Mouse (Mus musculus): ENCODE measurements around the gene Pole4. TPM values are rescaled to one million over a fixed set of nuclear protein-coding genes. Genes with fewer than 3 reads are reported as not detected.

Pole4 gene
- total RNA-seq (2021), result 10 to 100 TPM; 14.0 to 16.5 TPM
- long read RNA-seq, experiment 1, transcript Pole4-201 (4 exons, 1,769 nt), result major isoform, 34 of 36 reads
- long read RNA-seq, experiment 1, partial matches to known transcripts, result 1 of 36 reads
- long read RNA-seq, experiment 1, other reads (novel, unspliced or antisense), result 1 of 36 reads
- long read RNA-seq, experiment 2, transcript Pole4-201 (4 exons, 1,769 nt), result major isoform, 31 of 32 reads
- long read RNA-seq, experiment 2, partial matches to known transcripts, result 0 of 32 reads
- long read RNA-seq, experiment 2, other reads (novel, unspliced or antisense), result 1 of 32 reads

- DNase-seq, result no peak
- intact Hi-C loops (cut with DNase I), result no loop called here
Measured at GRCm38 (mm10) chr6:82705221-82705620, at the start of gene Pole4. Gene Pole4, minus strand, starts transcription at chr6:82705365.

- intact Hi-C loops (cut with DNase I), result loop anchor here (5.0 kb wide), 1 partner anchor 108 kb away; no protein-coding TSS in a partner anchor
- no peak for DNase-seq
Measured at GRCm38 (mm10) chr6:82754769-82755168, 49.6 kb upstream of the Pole4 start.

DNA sequence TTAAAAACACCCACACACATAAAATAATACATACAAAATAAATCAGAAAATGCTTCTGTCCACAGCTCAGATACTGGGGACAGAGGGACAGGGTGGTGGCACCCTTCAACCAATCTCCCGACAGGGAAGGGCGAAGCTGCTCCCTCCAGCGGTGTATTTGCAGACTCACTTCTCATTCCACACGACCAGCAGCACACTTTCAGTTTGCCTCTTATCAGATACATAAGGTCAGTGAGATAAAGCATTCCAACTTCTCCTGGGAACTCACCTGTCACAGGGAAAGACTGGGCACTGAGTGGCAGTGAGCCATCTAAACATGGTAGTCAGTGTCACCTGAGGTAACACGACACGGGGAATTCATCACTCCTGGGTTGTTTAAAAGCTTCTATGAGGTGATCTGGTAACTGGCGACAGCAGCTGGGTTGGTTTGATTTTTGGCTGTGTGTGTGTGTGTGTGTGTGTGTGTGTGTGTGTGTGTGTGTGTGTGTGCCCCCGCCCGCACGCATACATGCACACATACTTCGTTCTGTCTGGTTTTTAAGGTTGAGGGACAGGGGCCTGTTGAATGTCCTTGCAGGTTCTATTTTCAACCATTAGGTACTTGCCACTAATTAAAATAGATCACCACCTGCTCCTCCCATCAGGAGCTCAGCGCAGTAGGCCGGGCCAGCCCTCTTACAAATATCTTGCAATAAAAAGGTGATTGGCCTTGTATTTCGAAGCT lies 48.6 kb upstream of the Pole4 start:
- intact Hi-C loops (cut with DNase I), result loop anchor here (5.0 kb wide), 1 partner anchor 109 kb away; no protein-coding TSS in a partner anchor
- no peak for DNase-seq

DNA sequence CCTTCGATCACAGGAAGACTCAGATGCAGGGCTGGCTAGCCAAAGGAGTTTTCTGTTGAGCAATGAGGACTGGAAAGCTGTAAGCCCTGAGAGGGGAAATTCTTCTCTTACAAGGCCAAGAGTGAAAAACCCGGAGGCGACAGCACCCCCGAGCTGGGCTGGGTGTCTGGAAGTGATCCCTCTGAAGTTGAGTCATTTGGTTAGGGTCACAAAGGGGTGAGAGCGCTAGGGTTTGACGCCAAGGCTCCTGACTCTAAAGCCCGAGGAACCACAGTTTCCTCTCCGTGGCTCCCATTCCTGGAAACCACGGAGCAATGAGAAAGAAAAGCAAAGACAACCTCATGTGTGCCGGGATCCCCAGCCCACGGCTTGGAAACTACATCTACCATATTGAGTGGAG lies 47.9 kb upstream of the Pole4 start:
- intact Hi-C loops (cut with DNase I), result loop anchor here (5.0 kb wide), 1 partner anchor 109 kb away; no protein-coding TSS in a partner anchor
- DNase-seq, result no peak

GRCm38 (mm10) chr6:82751791-82752190 lies 46.6 kb upstream of the Pole4 start:
- DNase-seq, result no peak
- intact Hi-C loops (cut with DNase I), result loop anchor here (5.0 kb wide), 1 partner anchor 111 kb away; no protein-coding TSS in a partner anchor

- DNase-seq, result peak in 1 of 2 experiments; percentile 38
Measured at GRCm38 (mm10) chr6:82751031-82751430, 45.9 kb upstream of the Pole4 start.

GRCm38 (mm10) chr6:82750063-82750462 lies 44.9 kb upstream of the Pole4 start:
- intact Hi-C loops (cut with DNase I), result loop anchor here (5.0 kb wide), 1 partner anchor 112 kb away; no protein-coding TSS in a partner anchor
- DNase-seq, result no peak

More at GRCm38 (mm10) chr6:82751031-82751430, 45.9 kb upstream of the Pole4 start:
- intact Hi-C loops (cut with DNase I), result loop anchor here (5.0 kb wide), 1 partner anchor 111 kb away; no protein-coding TSS in a partner anchor

DNA sequence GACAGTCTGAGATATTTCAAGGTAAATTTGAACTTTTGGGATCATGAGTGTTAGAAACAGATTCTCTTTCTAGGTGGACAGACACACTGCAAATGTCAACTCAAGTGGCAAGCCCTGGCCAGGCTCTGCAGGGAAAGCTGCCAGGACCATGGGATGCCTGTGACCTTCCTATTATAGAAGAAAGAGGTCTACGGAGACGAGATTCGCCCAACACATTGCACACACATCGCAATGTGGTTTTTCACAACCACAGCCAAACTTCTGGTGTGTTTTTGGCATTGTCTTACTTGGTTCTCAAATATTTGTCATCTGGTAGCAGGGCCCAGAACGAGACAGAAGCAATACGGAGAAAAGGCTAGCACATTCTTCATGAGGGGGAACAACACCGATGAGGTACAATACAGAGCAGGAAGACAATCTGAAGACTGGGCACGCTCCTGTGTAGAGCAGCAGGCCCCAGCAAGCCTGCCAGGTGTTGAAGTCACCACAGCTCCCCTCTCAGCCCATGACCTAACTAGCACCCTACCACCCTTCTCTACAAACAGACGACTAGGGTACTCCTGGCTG lies 43.0 kb upstream of the Pole4 start:
- intact Hi-C loops (cut with DNase I), result no loop called here
- DNase-seq, result peak in 1 of 2 experiments; percentile 44

GRCm38 (mm10) chr6:82747085-82747484 lies 41.9 kb upstream of the Pole4 start:
- no peak for DNase-seq
- intact Hi-C loops (cut with DNase I), result loop anchor here (2.0 kb wide), 1 partner anchor 26 kb away; no protein-coding TSS in a partner anchor

DNA sequence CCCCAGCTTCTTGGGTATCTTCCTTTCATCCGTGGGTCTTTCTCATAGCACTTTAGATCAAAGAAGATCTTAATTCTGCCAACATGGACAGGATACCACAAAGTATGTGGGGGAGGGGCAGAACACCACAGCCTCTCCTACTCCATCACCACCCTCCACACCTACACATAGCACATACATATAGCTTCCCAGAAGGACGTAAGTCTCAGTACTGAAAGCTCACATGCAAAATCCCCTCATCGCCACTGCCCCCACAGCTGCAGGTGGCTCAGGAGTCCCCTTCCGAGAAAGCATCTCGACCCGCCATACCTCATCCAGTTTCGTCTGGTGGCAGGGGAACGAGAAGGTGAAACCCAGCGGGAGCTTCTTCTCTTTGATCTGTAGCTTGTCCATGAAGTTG lies 39.4 kb upstream of the Pole4 start:
- intact Hi-C loops (cut with DNase I), result loop anchor here (5.0 kb wide), 1 partner anchor 63 kb away; no protein-coding TSS in a partner anchor

GRCm38 (mm10) chr6:82741518-82741880 lies 36.3 kb upstream of the Pole4 start:
- no peak for DNase-seq
- intact Hi-C loops (cut with DNase I), result loop anchor here (5.0 kb wide), 1 partner anchor 66 kb away; no protein-coding TSS in a partner anchor

More for the DNA sequence above, 39.4 kb upstream of the Pole4 start:
- no peak for DNase-seq

DNA sequence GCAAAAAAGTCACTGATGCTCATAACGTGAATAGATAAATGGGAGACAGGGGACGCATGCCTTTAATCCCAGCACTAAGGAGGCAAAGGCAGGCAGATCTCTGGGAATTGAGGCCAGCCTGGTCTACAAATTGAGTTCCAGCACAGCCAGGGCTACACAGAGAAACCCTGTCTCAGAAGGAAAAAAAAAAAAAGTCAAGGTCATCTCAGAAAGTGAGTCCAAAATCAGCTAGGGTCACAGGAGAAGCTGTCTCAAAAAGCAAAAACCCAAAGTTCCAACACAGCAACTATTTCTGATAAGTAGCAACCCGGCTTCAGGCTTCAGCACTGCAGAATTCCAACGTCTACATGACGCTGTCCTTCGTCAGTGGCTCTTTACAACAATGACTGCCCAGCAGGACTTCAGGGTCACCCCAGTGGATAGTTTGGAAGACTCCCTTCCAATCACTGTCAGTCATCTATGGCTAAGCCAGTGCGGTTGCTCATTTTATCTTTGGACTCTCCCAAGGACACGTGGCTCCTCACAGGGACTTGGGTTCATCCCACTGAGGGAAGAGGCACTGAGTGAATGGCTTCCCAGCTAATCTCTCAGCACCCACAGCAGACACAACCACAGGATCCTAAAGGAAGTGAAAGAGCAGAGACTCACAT lies 35.8 kb upstream of the Pole4 start:
- DNase-seq, result no peak
- intact Hi-C loops (cut with DNase I), result loop anchor here (5.0 kb wide), 1 partner anchor 66 kb away; no protein-coding TSS in a partner anchor

DNA sequence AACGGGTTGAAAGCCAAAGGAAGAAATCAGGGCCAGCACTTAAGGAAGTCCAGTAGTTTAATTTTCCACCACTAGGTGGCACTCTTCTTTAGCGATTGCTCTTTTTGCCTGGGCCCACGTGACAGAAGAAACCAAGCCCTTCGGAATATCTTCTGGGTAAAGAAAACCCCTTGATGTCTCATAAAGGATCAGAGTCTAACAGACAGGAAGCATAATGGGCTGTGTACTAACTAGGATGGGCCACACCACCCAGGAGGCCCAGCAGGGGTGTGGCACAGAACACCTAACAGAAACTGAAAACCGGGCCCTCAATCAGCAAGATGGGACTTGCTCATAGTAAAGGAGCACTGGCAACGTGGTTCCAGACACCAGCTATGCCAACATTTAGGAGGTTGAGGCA lies 35.1 kb upstream of the Pole4 start:
- intact Hi-C loops (cut with DNase I), result loop anchor here (5.0 kb wide), 1 partner anchor 67 kb away; no protein-coding TSS in a partner anchor
- DNase-seq, result no peak

- intact Hi-C loops (cut with DNase I), result loop anchor here (2.0 kb wide), 1 partner anchor 155 kb away; no protein-coding TSS in a partner anchor
- DNase-seq, result no peak
Measured at GRCm38 (mm10) chr6:82737634-82738540, 32.7 kb upstream of the Pole4 start.

DNA sequence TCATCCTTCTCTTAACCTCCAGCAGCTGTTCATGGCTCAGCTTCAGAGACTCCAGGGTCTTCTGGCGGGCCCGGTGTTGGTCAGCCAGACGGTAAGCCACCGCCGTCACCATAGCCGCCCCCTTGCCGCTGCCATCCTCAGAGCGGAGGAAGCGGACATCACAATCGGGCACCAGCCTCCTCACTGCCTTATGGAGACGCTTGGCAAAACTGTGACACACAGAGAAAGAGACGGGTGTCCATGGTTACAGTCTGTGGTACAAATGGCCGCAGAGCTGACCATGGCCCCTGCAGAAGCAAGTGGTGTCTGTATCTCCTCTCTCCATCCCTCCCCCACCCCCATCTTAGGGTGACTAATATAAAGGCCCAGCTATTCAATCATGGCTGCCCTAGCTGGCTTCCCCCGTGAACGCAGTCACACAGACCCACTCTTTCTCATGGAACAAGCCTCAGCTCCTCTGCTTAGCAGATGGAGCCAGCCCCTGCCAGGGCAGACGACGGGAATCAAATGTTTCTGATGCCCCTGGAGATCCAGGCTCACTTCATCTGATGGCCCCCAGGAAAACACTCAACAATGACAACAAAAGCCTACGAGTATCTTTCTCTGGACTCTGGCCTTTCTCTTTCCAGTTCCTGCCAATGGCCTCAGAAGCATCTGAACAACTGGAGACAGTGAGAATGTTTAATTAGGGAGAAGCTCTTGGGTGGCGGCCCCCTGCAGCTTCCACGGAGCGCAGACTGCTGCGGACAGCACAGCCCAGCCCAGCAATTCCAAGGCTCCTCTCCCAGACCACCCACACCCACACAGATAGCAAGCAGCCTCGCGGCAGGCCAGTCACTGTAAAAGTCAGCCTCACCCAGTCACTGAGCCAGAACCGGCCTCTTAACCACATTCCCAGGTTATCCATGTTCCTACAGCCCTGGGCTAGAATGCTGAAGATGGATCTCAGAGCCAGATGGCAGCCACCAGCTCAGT lies 31.7 kb upstream of the Pole4 start:
- DNase-seq, result no peak
- intact Hi-C loops (cut with DNase I), result no loop called here

GRCm38 (mm10) chr6:82735347-82735746 lies 30.2 kb upstream of the Pole4 start:
- intact Hi-C loops (cut with DNase I), result no loop called here
- no peak for DNase-seq

GRCm38 (mm10) chr6:82728635-82729034 lies 23.5 kb upstream of the Pole4 start:
- intact Hi-C loops (cut with DNase I), result no loop called here

GRCm38 (mm10) chr6:82727206-82727605 lies 22.0 kb upstream of the Pole4 start:
- intact Hi-C loops (cut with DNase I), result no loop called here
- DNase-seq, result no peak

More at GRCm38 (mm10) chr6:82728635-82729034, 23.5 kb upstream of the Pole4 start:
- no peak for DNase-seq

Measured in gastrocnemius, postnatal 36 days (tissue).